Mouse (Mus musculus): Measurements from ENCODE around the gene Mastl.
A peak's percentile ranks its signal among the peaks of the same experiment; 100 is the strongest.

Mastl gene

GRCm38 (mm10) chr2:23155777-23156607, at the start of gene Mastl, which contains the start of gene Yme1l1:
Mastl (minus strand) TSS chr2:23156024.
Yme1l1 (plus strand) TSS chr2:23156369.
- DNase-seq = peak; percentile 96 to 99

GRCm38 (mm10) chr2:23202900-23203670, 47.3 kb upstream of the Mastl start:
- DNase-seq = no peak

GRCm38 (mm10) chr2:23201034-23201433, 45.2 kb upstream of the Mastl start:
- no peak for DNase-seq

- DNase-seq = peak in 1 of 2 experiments; percentile 26
These were observed 38.5 kb upstream of the Mastl start for GRCm38 (mm10) chr2:23194366-23194765.

GRCm38 (mm10) chr2:23172305-23172704, 16.5 kb upstream of the Mastl start:
- DNase-seq = no peak

GRCm38 (mm10) chr2:23156608-23157081, 821 bp upstream of the Mastl start:
- no peak for DNase-seq

GRCm38 (mm10) chr2:23155199-23155621, 614 bp downstream of the Mastl start:
- no peak for DNase-seq

GRCm38 (mm10) chr2:23119573-23119972, 36.3 kb downstream of the Mastl start:
- DNase-seq = peak in 1 of 2 experiments; percentile 10

- no peak for DNase-seq
These were observed 53.6 kb downstream of the Mastl start for GRCm38 (mm10) chr2:23102266-23102665.

GRCm38 (mm10) chr2:23097028-23097427, 58.8 kb downstream of the Mastl start:
- DNase-seq = no peak

- DNase-seq = peak; percentile 9 to 39
These were observed 63.6 kb downstream of the Mastl start for GRCm38 (mm10) chr2:23092216-23092615.

GRCm38 (mm10) chr2:23084540-23084939, 71.3 kb downstream of the Mastl start:
- no peak for DNase-seq

- DNase-seq = no peak
These were observed 77.2 kb downstream of the Mastl start for GRCm38 (mm10) chr2:23078588-23078987.

- DNase-seq = no peak
These were observed 78.1 kb downstream of the Mastl start for GRCm38 (mm10) chr2:23077693-23078092.

GRCm38 (mm10) chr2:23076783-23077182, 79.0 kb downstream of the Mastl start:
- no peak for DNase-seq

GRCm38 (mm10) chr2:23075846-23076245, 80.0 kb downstream of the Mastl start:
- no peak for DNase-seq

- DNase-seq = no peak
These were observed 84.4 kb downstream of the Mastl start for GRCm38 (mm10) chr2:23071406-23071805.

GRCm38 (mm10) chr2:23070491-23070890, 85.3 kb downstream of the Mastl start:
- DNase-seq = no peak

GRCm38 (mm10) chr2:23068894-23069744, 86.7 kb downstream of the Mastl start:
- DNase-seq = peak; percentile 96 to 97

GRCm38 (mm10) chr2:23068370-23068737, 87.5 kb downstream of the Mastl start:
- no peak for DNase-seq

GRCm38 (mm10) chr2:23067552-23068369, 88.1 kb downstream of the Mastl start, which contains the start of gene Acbd5:
Acbd5 (plus strand) TSS chr2:23068167.
- DNase-seq = peak; percentile 94 to 96

Data from cerebellum, postnatal 25 days (tissue).